Mouse (Mus musculus): ENCODE measurements around the gene Trak1. TPM values are rescaled to one million over a fixed set of nuclear protein-coding genes. Genes with fewer than 3 reads are reported as not detected.
"Not testable (repeated sequence)": the region's sequence is repeated elsewhere in the genome, so short reads cannot be mapped to it uniquely, and the experiment has no call there.

Trak1 gene
- polyA plus RNA-seq, 1 experiment from 2014 or later, result 63.0 TPM

- Histone ChIP-seq H3K4me3 (replicated peaks; ENCODE audit: low read length) (no peak overlapping the region), H3K27me3 (ENCODE audit: control insufficient read depth, insufficient read depth, low read length) (no peaks in the 10 kb centered on the region), H3K9ac (no peak overlapping the region), H3K27ac (no peak overlapping the region), H3K36me3 (replicated peaks; ENCODE audit: control insufficient read depth, insufficient read depth) (0 out of 2 replicates have a peak, but pooled peaks cover 3% of the 10 kb centered on the region), H3K4me1 (replicated peaks; ENCODE audit: control insufficient read depth, insufficient read depth, low read length) (peaks cover 7% of the 10 kb centered on the region; the same call in 1 of the 2 replicates), H3K9me3 (ENCODE audit: control insufficient read depth, low read length) (no peaks in the 10 kb centered on the region), H3K4me2 (replicated peaks) (no peak overlapping the region)
- no peak for ATAC-seq (ENCODE audit: low FRiP score)
- DNase-seq (ENCODE audit: low spot score), result no peak
- WGBS, result 98% methylated on average over 14 of the region's 14 CpGs
These were observed 24.7 kb downstream of the Trak1 start for GRCm38 (mm10) chr9:121322034-121322433.

GRCm38 (mm10) chr9:121328342-121328741, 31.0 kb downstream of the Trak1 start:
- not testable (repeated sequence) for ATAC-seq (ENCODE audit: low FRiP score); H3K4me2 ChIP-seq (replicated peaks); H3K27ac ChIP-seq; H3K36me3 ChIP-seq (replicated peaks; ENCODE audit: control insufficient read depth, insufficient read depth); H3K27me3 ChIP-seq (ENCODE audit: control insufficient read depth, insufficient read depth, low read length); H3K9ac ChIP-seq; H3K9me3 ChIP-seq (ENCODE audit: control insufficient read depth, low read length); H3K4me3 ChIP-seq (replicated peaks; ENCODE audit: low read length); DNase-seq (ENCODE audit: low spot score)
- H3K4me1 ChIP-seq (replicated peaks; ENCODE audit: control insufficient read depth, insufficient read depth, low read length), result peaks cover 17% of the 10 kb centered on the region
- WGBS, result 89% methylated on average over 16 of the region's 21 CpGs

DNA sequence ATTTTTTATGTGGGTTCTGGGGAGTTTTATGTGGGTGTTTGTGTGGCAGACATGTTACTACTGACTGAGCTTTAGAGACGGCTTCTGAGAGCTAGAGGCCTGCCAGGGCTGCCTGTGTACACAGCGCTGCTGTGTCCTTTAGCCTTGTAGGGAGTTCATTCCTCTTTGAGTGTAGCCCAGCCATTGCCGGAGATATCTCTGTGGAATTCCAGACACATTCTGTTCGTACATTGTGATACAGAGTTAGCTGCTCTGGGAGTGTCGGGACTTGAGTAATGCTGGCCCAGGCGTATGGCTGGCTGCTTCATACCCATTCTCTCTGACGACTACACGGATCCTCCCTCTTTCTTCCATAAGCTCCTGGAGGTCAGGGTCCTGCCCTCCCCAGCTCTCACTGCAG, 31.9 kb downstream of the Trak1 start:
- Histone ChIP-seq H3K27me3 (ENCODE audit: control insufficient read depth, insufficient read depth, low read length) (no peaks in the 10 kb centered on the region), H3K9me3 (ENCODE audit: control insufficient read depth, low read length) (no peaks in the 10 kb centered on the region), H3K4me3 (replicated peaks; ENCODE audit: low read length) (no peak overlapping the region), H3K9ac (no peak overlapping the region), H3K4me1 (replicated peaks; ENCODE audit: control insufficient read depth, insufficient read depth, low read length) (peaks cover 25% of the 10 kb centered on the region), H3K4me2 (replicated peaks) (no peak overlapping the region), H3K27ac (no peak overlapping the region), H3K36me3 (replicated peaks; ENCODE audit: control insufficient read depth, insufficient read depth) (no peaks in the 10 kb centered on the region)
- ATAC-seq (ENCODE audit: low FRiP score), result no peak
- DNase-seq (ENCODE audit: low spot score), result no peak
- 60% methylated on average over 8 of the region's 8 CpGs for WGBS

- H3K9ac ChIP-seq, result no peak overlapping the region
- H3K4me2 ChIP-seq (replicated peaks), result no peak overlapping the region
- no peaks in the 10 kb centered on the region for H3K36me3 ChIP-seq (replicated peaks; ENCODE audit: control insufficient read depth, insufficient read depth)
- H3K9me3 ChIP-seq (ENCODE audit: control insufficient read depth, low read length), result no peaks in the 10 kb centered on the region
- ATAC-seq (ENCODE audit: low FRiP score) (no peak), DNase-seq (ENCODE audit: low spot score) (no peak)
- no peaks in the 10 kb centered on the region for H3K27me3 ChIP-seq (ENCODE audit: control insufficient read depth, insufficient read depth, low read length)
- H3K4me1 ChIP-seq (replicated peaks; ENCODE audit: control insufficient read depth, insufficient read depth, low read length), result peaks cover 34% of the 10 kb centered on the region
- no peak overlapping the region for H3K4me3 ChIP-seq (replicated peaks; ENCODE audit: low read length)
- no peak overlapping the region for H3K27ac ChIP-seq
- 92% methylated on average over 5 of the region's 5 CpGs for WGBS
These were observed 32.8 kb downstream of the Trak1 start for GRCm38 (mm10) chr9:121330065-121330464.

DNA sequence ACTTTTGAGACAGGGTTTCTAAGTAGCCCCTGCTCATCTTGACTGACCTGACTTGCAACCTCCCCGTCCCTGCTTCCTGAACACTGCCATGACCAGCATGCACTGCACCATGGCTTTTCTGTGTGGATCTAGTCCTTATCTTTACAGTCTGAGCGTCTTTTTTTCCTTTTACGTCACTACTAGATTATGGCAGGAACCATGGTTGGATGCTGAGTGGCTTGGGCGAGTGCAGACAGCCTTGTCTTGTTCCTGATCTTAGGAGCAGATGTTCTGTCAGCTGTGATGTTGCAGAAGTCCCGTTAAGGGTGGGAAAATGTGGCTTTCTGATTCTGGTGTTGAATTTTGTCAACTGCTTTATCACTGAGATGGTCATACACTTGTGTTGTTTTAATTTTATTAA, 34.1 kb downstream of the Trak1 start:
- peak overlapping the region; percentile 86 for H3K27ac ChIP-seq
- no peak overlapping the region for H3K4me3 ChIP-seq (replicated peaks; ENCODE audit: low read length)
- no peak for DNase-seq (ENCODE audit: low spot score)
- ATAC-seq (ENCODE audit: low FRiP score), result no peak
- H3K4me1 ChIP-seq (replicated peaks; ENCODE audit: control insufficient read depth, insufficient read depth, low read length), result peaks cover 39% of the 10 kb centered on the region
- H3K9me3 ChIP-seq (ENCODE audit: control insufficient read depth, low read length), result no peaks in the 10 kb centered on the region
- no peaks in the 10 kb centered on the region for H3K27me3 ChIP-seq (ENCODE audit: control insufficient read depth, insufficient read depth, low read length)
- no peak overlapping the region for H3K9ac ChIP-seq
- WGBS, result 18% methylated on average over 5 of the region's 5 CpGs
- H3K36me3 ChIP-seq (replicated peaks; ENCODE audit: control insufficient read depth, insufficient read depth), result no peaks in the 10 kb centered on the region
- H3K4me2 ChIP-seq (replicated peaks), result peak overlapping the region; percentile 26; the same call in 1 of the 2 replicates

DNA sequence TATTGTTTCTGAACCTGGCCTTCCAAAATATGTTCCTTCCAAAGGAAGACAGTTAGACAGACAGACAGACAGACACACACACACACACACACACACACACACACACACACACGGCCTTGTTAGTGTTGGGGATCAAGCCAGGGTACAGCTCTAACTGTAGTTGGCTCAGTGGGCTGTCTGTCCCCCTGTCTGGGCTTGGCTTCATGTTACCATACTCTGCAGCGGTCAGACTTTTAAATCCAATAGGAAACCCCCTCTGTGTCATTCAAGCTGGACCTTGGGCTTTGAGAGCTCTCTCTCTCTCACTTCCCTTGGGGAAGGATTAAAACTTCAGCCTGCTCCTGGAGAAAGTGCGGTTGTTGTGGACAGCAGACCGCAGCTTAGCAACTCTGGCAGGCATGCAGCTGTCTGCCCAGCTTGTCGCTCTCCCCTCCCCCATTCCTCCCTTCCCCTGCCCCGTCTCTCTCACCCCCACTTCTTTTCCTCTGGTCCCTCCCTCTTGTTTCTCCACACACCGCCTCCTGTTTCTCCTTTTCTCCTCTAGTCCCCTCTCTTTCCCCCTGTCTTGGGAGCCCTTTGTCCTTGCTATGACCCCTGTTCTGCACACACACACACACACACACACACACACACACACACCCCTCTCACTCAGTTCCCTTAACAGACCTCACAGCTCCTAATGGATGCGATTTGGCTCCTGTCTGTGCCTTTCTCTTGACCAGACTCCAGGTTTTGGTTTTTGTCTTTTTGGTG, 34.8 kb downstream of the Trak1 start:
- Histone ChIP-seq H3K9me3 (ENCODE audit: control insufficient read depth, low read length) (no peaks in the 10 kb centered on the region), H3K36me3 (replicated peaks; ENCODE audit: control insufficient read depth, insufficient read depth) (no peaks in the 10 kb centered on the region), H3K4me1 (replicated peaks; ENCODE audit: control insufficient read depth, insufficient read depth, low read length) (peaks cover 39% of the 10 kb centered on the region), H3K4me2 (replicated peaks) (peak overlapping the region; percentile 26; the same call in 1 of the 2 replicates), H3K9ac (0 out of 2 replicates have a peak overlapping the region, but pooled peaks have one; percentile 17), H3K4me3 (replicated peaks; ENCODE audit: low read length) (no peak overlapping the region), H3K27me3 (ENCODE audit: control insufficient read depth, insufficient read depth, low read length) (no peaks in the 10 kb centered on the region), H3K27ac (peak overlapping the region; percentile 86)
- under 1% methylated on average over 8 of the region's 8 CpGs for WGBS
- ATAC-seq (ENCODE audit: low FRiP score) (peak; percentile 82), DNase-seq (ENCODE audit: low spot score) (peak; percentile 76)

GRCm38 (mm10) chr9:121333559-121333958, 36.3 kb downstream of the Trak1 start:
- 65% methylated on average over 5 of the region's 5 CpGs for WGBS
- no peaks in the 10 kb centered on the region for H3K36me3 ChIP-seq (replicated peaks; ENCODE audit: control insufficient read depth, insufficient read depth)
- peak overlapping the region; percentile 86 for H3K27ac ChIP-seq
- peaks cover 50% of the 10 kb centered on the region for H3K4me1 ChIP-seq (replicated peaks; ENCODE audit: control insufficient read depth, insufficient read depth, low read length)
- ATAC-seq (ENCODE audit: low FRiP score) (no peak), DNase-seq (ENCODE audit: low spot score) (no peak)
- no peak overlapping the region for H3K9ac ChIP-seq
- no peaks in the 10 kb centered on the region for H3K9me3 ChIP-seq (ENCODE audit: control insufficient read depth, low read length)
- H3K4me2 ChIP-seq (replicated peaks), result no peak overlapping the region
- no peaks in the 10 kb centered on the region for H3K27me3 ChIP-seq (ENCODE audit: control insufficient read depth, insufficient read depth, low read length)
- no peak overlapping the region for H3K4me3 ChIP-seq (replicated peaks; ENCODE audit: low read length)

DNA sequence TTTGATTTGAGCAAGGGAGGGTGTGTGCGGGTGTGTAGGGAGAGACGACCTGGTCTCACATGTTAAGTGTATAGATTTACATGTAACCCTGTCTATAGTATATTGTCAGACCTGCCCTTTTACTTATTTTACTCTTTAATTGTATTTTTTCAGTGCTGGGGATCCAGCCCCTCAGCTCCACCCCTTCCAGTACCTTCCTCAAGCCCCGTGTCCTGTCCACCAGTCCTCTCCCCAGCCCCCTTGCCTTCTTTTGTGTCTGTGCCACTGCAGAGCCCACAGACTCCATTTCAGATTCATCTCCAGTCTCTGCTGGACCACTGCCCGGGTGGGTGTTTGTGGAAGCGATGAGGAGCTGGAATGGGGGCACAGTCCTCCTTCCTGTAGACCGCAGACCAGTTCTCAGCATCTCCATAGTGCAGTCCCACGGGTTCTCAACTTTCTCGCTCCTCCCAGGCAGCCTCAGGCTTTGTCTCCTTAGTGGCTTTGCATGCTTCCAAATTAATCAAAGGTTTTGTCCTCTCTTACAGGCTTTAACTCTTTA, 37.1 kb downstream of the Trak1 start:
- no peak for DNase-seq (ENCODE audit: low spot score)
- ATAC-seq (ENCODE audit: low FRiP score), result no peak
- WGBS, result 23% methylated on average over 8 of the region's 8 CpGs
- H3K4me2 ChIP-seq (replicated peaks), result no peak overlapping the region
- H3K9ac ChIP-seq, result 0 out of 2 replicates have a peak overlapping the region, but pooled peaks have one; percentile 24
- peaks cover 50% of the 10 kb centered on the region for H3K4me1 ChIP-seq (replicated peaks; ENCODE audit: control insufficient read depth, insufficient read depth, low read length)
- H3K27ac ChIP-seq, result peak overlapping the region; percentile 86
- H3K4me3 ChIP-seq (replicated peaks; ENCODE audit: low read length), result no peak overlapping the region
- H3K27me3 ChIP-seq (ENCODE audit: control insufficient read depth, insufficient read depth, low read length), result no peaks in the 10 kb centered on the region
- no peaks in the 10 kb centered on the region for H3K36me3 ChIP-seq (replicated peaks; ENCODE audit: control insufficient read depth, insufficient read depth)
- H3K9me3 ChIP-seq (ENCODE audit: control insufficient read depth, low read length), result no peaks in the 10 kb centered on the region

GRCm38 (mm10) chr9:121335568-121335967, 38.3 kb downstream of the Trak1 start:
- Histone ChIP-seq H3K4me3 (replicated peaks; ENCODE audit: low read length) (no peak overlapping the region), H3K4me2 (replicated peaks) (no peak overlapping the region), H3K27me3 (ENCODE audit: control insufficient read depth, insufficient read depth, low read length) (no peaks in the 10 kb centered on the region), H3K36me3 (replicated peaks; ENCODE audit: control insufficient read depth, insufficient read depth) (no peaks in the 10 kb centered on the region), H3K9ac (no peak overlapping the region), H3K4me1 (replicated peaks; ENCODE audit: control insufficient read depth, insufficient read depth, low read length) (peaks cover 50% of the 10 kb centered on the region), H3K9me3 (ENCODE audit: control insufficient read depth, low read length) (no peaks in the 10 kb centered on the region), H3K27ac (0 out of 2 replicates have a peak overlapping the region, but pooled peaks have one; percentile 32)
- no peak for ATAC-seq (ENCODE audit: low FRiP score)
- no peak for DNase-seq (ENCODE audit: low spot score)
- 32% methylated on average over 7 of the region's 7 CpGs for WGBS
